Mouse (Mus musculus) lung, postnatal 0 days (tissue): ENCODE measurements around the gene Rab7b. TPM values are rescaled to one million over a fixed set of nuclear protein-coding genes. Genes with fewer than 3 reads are reported as not detected.

Experiments used
- ATAC-seq: fragments of 200-750 bp; cut with Nextera tagmentation; 2 replicates; pipeline ENCODE4 v1.8.0; 2017; ENCODE audit warnings: moderate library complexity
- DNase-seq: peaks from one replicate; pipeline ENCODE4 v3.0.0-alpha.2; 2016; ENCODE audit warnings: low spot score
- H3K27ac ChIP-seq: fragments of 300-500 bp; sonication (generic); 2 replicates; pipeline ENCODE4 v1.5.1; 2014; ENCODE audit warnings: antibody characterized with exemption, mild to moderate bottlenecking, low read length, mixed read lengths
- H3K27me3 ChIP-seq: fragments of 300-500 bp; sonication (generic); replicated peaks from 2 replicates; pipeline ENCODE4 v1.6.1; 2014; ENCODE audit warnings: low read length, mixed read lengths; ENCODE audit not compliant: insufficient read depth
- H3K36me3 ChIP-seq: fragments of 300-500 bp; sonication (generic); 2 replicates; pipeline ENCODE4 v1.6.1; 2014; ENCODE audit warnings: low read length, mixed read lengths; ENCODE audit not compliant: insufficient read depth
- H3K4me1 ChIP-seq: fragments of 300-500 bp; sonication (generic); 2 replicates; pipeline ENCODE4 v1.6.1; 2014; ENCODE audit warnings: antibody characterized with exemption, low read depth, low read length, mixed read lengths; ENCODE audit not compliant: insufficient read depth
- H3K4me2 ChIP-seq: fragments of 300-500 bp; sonication (generic); replicated peaks from 2 replicates; pipeline ENCODE4 v1.6.1; 2014; ENCODE audit warnings: low read depth, mild to moderate bottlenecking, low read length, moderate library complexity, mixed read lengths
- H3K4me3 ChIP-seq: fragments of 300-500 bp; sonication (generic); 2 replicates; pipeline ENCODE4 v1.5.1; 2014; ENCODE audit warnings: low read depth, low read length
- H3K9ac ChIP-seq: fragments of 300-500 bp; sonication (generic); replicated peaks from 2 replicates; pipeline ENCODE4 v1.6.1; 2014; ENCODE audit warnings: low read depth, mild to moderate bottlenecking
- H3K9me3 ChIP-seq: fragments of 300-500 bp; sonication (generic); 2 replicates; pipeline ENCODE4 v1.6.1; 2016; ENCODE audit warnings: low read length, mixed read lengths
- CTCF ChIP-seq: IDR thresholded peaks from 2 replicates; pipeline ENCODE4 v1.5.1; 2016; ENCODE audit warnings: antibody characterized with exemption, mild to moderate bottlenecking
- EP300 ChIP-seq: IDR thresholded peaks from 2 replicates; pipeline ENCODE4 v1.6.1; 2016; ENCODE audit warnings: antibody characterized with exemption, mild to moderate bottlenecking, control low read depth
- WGBS: fragments of 180-500 bp; shearing (Covaris S2); extraction: QIAGEN DNeasy Blood & Tissue Kit; methylation state at CpG from one replicate; pipeline ENCODE4 v1.1.7; 2014; 5-methylcytosine and 5-hydroxymethylcytosine counted together
- polyA plus RNA-seq: library from polyadenylated mRNA; unstranded; fragments of >200 nt; fragmentation: Nextera tagmentation; extraction: Ambion mirVana; gene quantifications from 2 replicates; pipeline ENCODE4 v1.2.1, GENCODE M21; 2015

Rab7b gene
- polyA plus RNA-seq, 1 experiment from 2014 or later = 4.0 TPM

- WGBS = 58% methylated on average over 5 of the region's 5 CpGs
- ATAC-seq = no peak
- Histone ChIP-seq H3K9ac (no peak overlapping the region), H3K9me3 (no peaks in the 10 kb centered on the region), H3K4me3 (no peak overlapping the region), H3K4me2 (no peak overlapping the region), H3K27ac (no peak overlapping the region), H3K4me1 (no peaks in the 10 kb centered on the region), H3K36me3 (no peaks in the 10 kb centered on the region), H3K27me3 (no peaks in the 10 kb centered on the region)
- TF ChIP-seq CTCF (no peak), EP300 (no peak)
- DNase-seq = no peak
These were observed 12.0 kb downstream of the Rab7b start for GRCm38 (mm10) chr1:131700447-131700846.

- Histone ChIP-seq H3K27me3 (no peaks in the 10 kb centered on the region), H3K4me3 (no peak overlapping the region), H3K4me1 (no peaks in the 10 kb centered on the region), H3K36me3 (no peaks in the 10 kb centered on the region), H3K9ac (no peak overlapping the region), H3K9me3 (no peaks in the 10 kb centered on the region), H3K27ac (no peak overlapping the region), H3K4me2 (no peak overlapping the region)
- no peak for ATAC-seq
- no peak for DNase-seq
- TF ChIP-seq EP300 (no peak), CTCF (no peak)
- 83% methylated on average over 5 of the region's 5 CpGs for WGBS
These were observed 12.9 kb downstream of the Rab7b start for GRCm38 (mm10) chr1:131701391-131701790.

GRCm38 (mm10) chr1:131702094-131702766 lies 13.7 kb downstream of the Rab7b start:
- ATAC-seq = no peak
- 38% methylated on average over 8 of the region's 8 CpGs for WGBS
- H3K36me3 ChIP-seq = no peaks in the 10 kb centered on the region

GRCm38 (mm10) chr1:131703482-131703881 lies 15.0 kb downstream of the Rab7b start:
- Histone ChIP-seq H3K9me3 (no peaks in the 10 kb centered on the region), H3K4me3 (no peak overlapping the region), H3K27me3 (no peaks in the 10 kb centered on the region), H3K4me2 (no peak overlapping the region), H3K36me3 (no peaks in the 10 kb centered on the region), H3K27ac (no peak overlapping the region), H3K4me1 (no peaks in the 10 kb centered on the region), H3K9ac (no peak overlapping the region)
- TF ChIP-seq EP300 = no peak
- TF ChIP-seq CTCF = no peak
- 79% methylated on average over 2 of the region's 2 CpGs for WGBS
- ATAC-seq (no peak), DNase-seq (no peak)

More at GRCm38 (mm10) chr1:131702094-131702766, 13.7 kb downstream of the Rab7b start:
- no peak for DNase-seq
- Histone ChIP-seq H3K4me2 (no peak overlapping the region), H3K4me1 (no peaks in the 10 kb centered on the region), H3K4me3 (no peak overlapping the region), H3K9ac (no peak overlapping the region), H3K27ac (no peak overlapping the region), H3K27me3 (no peaks in the 10 kb centered on the region), H3K9me3 (no peaks in the 10 kb centered on the region)
- TF ChIP-seq CTCF (no peak), EP300 (no peak)

GRCm38 (mm10) chr1:131708338-131708737 lies 19.8 kb downstream of the Rab7b start:
- WGBS = 24% methylated on average over 4 of the region's 4 CpGs

GRCm38 (mm10) chr1:131711518-131711917 lies 23.0 kb downstream of the Rab7b start:
- no peak for TF ChIP-seq CTCF
- TF ChIP-seq EP300 = no peak
- H3K36me3 ChIP-seq = no peaks in the 10 kb centered on the region
- no peaks in the 10 kb centered on the region for H3K4me1 ChIP-seq
- H3K4me3 ChIP-seq = no peak overlapping the region
- no peaks in the 10 kb centered on the region for H3K9me3 ChIP-seq
- no peak overlapping the region for H3K4me2 ChIP-seq
- whole genome bisulfite sequencing = 77% methylated on average over 10 of the region's 10 CpGs
- ATAC-seq (no peak), DNase-seq (no peak)
- H3K9ac ChIP-seq = no peak overlapping the region
- H3K27ac ChIP-seq = no peak overlapping the region
- no peaks in the 10 kb centered on the region for H3K27me3 ChIP-seq

More at GRCm38 (mm10) chr1:131708338-131708737, 19.8 kb downstream of the Rab7b start:
- Histone ChIP-seq H3K36me3 (no peaks in the 10 kb centered on the region), H3K4me1 (no peaks in the 10 kb centered on the region), H3K4me2 (no peak overlapping the region), H3K27ac (no peak overlapping the region), H3K27me3 (no peaks in the 10 kb centered on the region), H3K9me3 (no peaks in the 10 kb centered on the region), H3K4me3 (no peak overlapping the region), H3K9ac (no peak overlapping the region)
- no peak for TF ChIP-seq EP300
- peak; percentile 83 for TF ChIP-seq CTCF
- ATAC-seq = no peak
- DNase-seq = peak; percentile 67
